Mouse (Mus musculus) gonadal fat pad, adult 2 months (tissue): ENCODE results near the gene Cblb. TPM values are rescaled to one million over a fixed set of nuclear protein-coding genes. Genes with fewer than 3 reads are reported as not detected.

Experiments used
- DNase-seq: peaks from one replicate; pipeline ENCODE4 v3.0.0-alpha.2; 2012; ENCODE audit warnings: low read depth
- polyA plus RNA-seq: library from polyadenylated mRNA; depleted of rRNA; stranded (reverse); fragments of >200 nt; gene quantifications from 2 replicates; pipeline ENCODE4 v1.2.3, GENCODE M21; 2012

Gene Cblb
- polyA plus RNA-seq, 1 experiment = 9.4 TPM

GRCm38 (mm10) chr16:52129357-52129905 lies 98.4 kb downstream of the Cblb start:
- no peak for DNase-seq

GRCm38 (mm10) chr16:52132808-52133490 lies 101.9 kb downstream of the Cblb start:
- DNase-seq = no peak

GRCm38 (mm10) chr16:52134631-52135227 lies 103.7 kb downstream of the Cblb start:
- peak; percentile 55 for DNase-seq

GRCm38 (mm10) chr16:52135689-52136390 lies 104.8 kb downstream of the Cblb start:
- peak; percentile 38 for DNase-seq

GRCm38 (mm10) chr16:52143101-52143500 lies 112.1 kb downstream of the Cblb start:
- DNase-seq = no peak

GRCm38 (mm10) chr16:52143818-52144217 lies 112.8 kb downstream of the Cblb start:
- DNase-seq = no peak

GRCm38 (mm10) chr16:52144792-52145191 lies 113.8 kb downstream of the Cblb start:
- DNase-seq = no peak

GRCm38 (mm10) chr16:52145552-52145951 lies 114.5 kb downstream of the Cblb start:
- DNase-seq = no peak

- DNase-seq = no peak
Measured at GRCm38 (mm10) chr16:52146976-52147696, 116.1 kb downstream of the Cblb start.

- no peak for DNase-seq
Measured at GRCm38 (mm10) chr16:52148041-52148440, 117.0 kb downstream of the Cblb start.

GRCm38 (mm10) chr16:52149135-52149769 lies 118.2 kb downstream of the Cblb start:
- no peak for DNase-seq

GRCm38 (mm10) chr16:52155030-52155696 lies 124.1 kb downstream of the Cblb start:
- no peak for DNase-seq

GRCm38 (mm10) chr16:52159958-52160504 lies 129.0 kb downstream of the Cblb start:
- no peak for DNase-seq

- no peak for DNase-seq
Measured at GRCm38 (mm10) chr16:52164246-52164645, 133.2 kb downstream of the Cblb start.

GRCm38 (mm10) chr16:52173253-52173652 lies 142.2 kb downstream of the Cblb start:
- no peak for DNase-seq

GRCm38 (mm10) chr16:52179839-52180238 lies 148.8 kb downstream of the Cblb start:
- DNase-seq = no peak

- DNase-seq = no peak
Measured at GRCm38 (mm10) chr16:52182057-52182456, 151.0 kb downstream of the Cblb start.

GRCm38 (mm10) chr16:52184350-52184749 lies 153.3 kb downstream of the Cblb start:
- DNase-seq = no peak

- DNase-seq = peak; percentile 22
Measured at GRCm38 (mm10) chr16:52186731-52187130, 155.7 kb downstream of the Cblb start.

GRCm38 (mm10) chr16:52189103-52189502 lies 158.1 kb downstream of the Cblb start:
- DNase-seq = no peak

GRCm38 (mm10) chr16:52190714-52191113 lies 159.7 kb downstream of the Cblb start:
- no peak for DNase-seq
